Mouse (Mus musculus): ENCODE results near the gene Pde10a. TPM values are rescaled to one million over a fixed set of nuclear protein-coding genes. Genes with fewer than 3 reads are reported as not detected.

The Pde10a gene
- polyA plus RNA-seq, 1 experiment = 0.34 TPM

- H3K27me3 ChIP-seq (ENCODE audit: control insufficient read depth, insufficient read depth, insufficient read length) = peaks cover 15% of the 10 kb centered on the region
- H3K79me2 ChIP-seq (ENCODE audit: control insufficient read depth, insufficient read depth) = no peaks in the 10 kb centered on the region
- H3K36me3 ChIP-seq (ENCODE audit: control insufficient read depth, insufficient read depth) = no peaks in the 10 kb centered on the region
- H3ac ChIP-seq (ENCODE audit: control insufficient read depth, insufficient read length) = no peak overlapping the region
- no peak for TF ChIP-seq POLR2AphosphoS2 (IDR thresholded peaks at IDR 0.05; ENCODE audit: insufficient read length, low read depth)
- no peak for TF ChIP-seq REST (IDR thresholded peaks at IDR 0.05; ENCODE audit: insufficient read depth, insufficient read length)
- TF ChIP-seq TCF3 (IDR thresholded peaks at IDR 0.05; ENCODE audit: insufficient read length, low read depth) = no peak
- no peak for TF ChIP-seq CEBPB (IDR thresholded peaks at IDR 0.05; ENCODE audit: insufficient read depth, poor library complexity, severe bottlenecking)
- TF ChIP-seq SRF (IDR thresholded peaks at IDR 0.05; ENCODE audit: control insufficient read depth, insufficient read length, low read depth) = no peak
- TF ChIP-seq MAX (IDR thresholded peaks at IDR 0.05; ENCODE audit: low read depth) = no peak
- TF ChIP-seq POLR2A (IDR thresholded peaks at IDR 0.05; ENCODE audit: insufficient read length, low read depth) = no peak
- no peak overlapping the region for H3K4me2 ChIP-seq (ENCODE audit: low read depth)
- no peak overlapping the region for H3K4me3 ChIP-seq
Observed at GRCm38 (mm10) chr17:8897749-8898148, 372.6 kb downstream of the Pde10a start.

DNA sequence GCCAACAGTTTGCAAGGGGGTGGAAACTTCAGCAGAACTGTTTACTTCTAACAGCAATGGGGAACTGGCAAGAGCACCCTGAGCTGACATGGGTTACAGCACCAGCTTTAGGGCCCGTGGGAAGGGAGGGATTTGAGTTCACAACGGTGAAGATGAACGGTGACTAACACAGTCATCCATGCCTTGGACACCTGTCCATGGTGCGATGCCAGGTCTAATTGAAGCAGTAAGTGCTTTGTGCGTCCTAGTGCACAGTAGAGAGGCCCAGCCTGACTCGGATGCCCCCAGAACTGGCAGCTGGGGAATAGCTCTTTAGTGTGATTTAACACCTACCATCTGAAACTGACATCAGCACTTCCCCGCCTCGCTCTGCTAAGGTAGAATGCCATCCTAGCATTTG is 373.0 kb downstream of the Pde10a start:
- TF ChIP-seq CEBPB (IDR thresholded peaks at IDR 0.05; ENCODE audit: insufficient read depth, poor library complexity, severe bottlenecking) (no peak), MYOG (IDR thresholded peaks at IDR 0.05; ENCODE audit: control insufficient read depth in 1 of 3, insufficient read depth in 1 of 3, insufficient read length in 2 of 3, low read depth in 2 of 3) (no peak), TCF3 (IDR thresholded peaks at IDR 0.05; ENCODE audit: insufficient read length, low read depth) (no peak), MAX (IDR thresholded peaks at IDR 0.05; ENCODE audit: low read depth) (no peak), MYOD1 (IDR thresholded peaks at IDR 0.05; ENCODE audit: control insufficient read depth in 1 of 3, insufficient read length in 2 of 3, low read depth in 2 of 3) (no peak), USF1 (IDR thresholded peaks at IDR 0.05; ENCODE audit: low read depth) (no peak), REST (IDR thresholded peaks at IDR 0.05; ENCODE audit: insufficient read depth, insufficient read length) (no peak), SRF (IDR thresholded peaks at IDR 0.05; ENCODE audit: control insufficient read depth, insufficient read length, low read depth) (no peak), E2F4 (IDR thresholded peaks at IDR 0.05; ENCODE audit: insufficient read depth) (no peak), POLR2A (IDR thresholded peaks at IDR 0.05; ENCODE audit: insufficient read length, low read depth) (no peak)
- no peak overlapping the region for H3ac ChIP-seq (ENCODE audit: control insufficient read depth, insufficient read length)

DNA sequence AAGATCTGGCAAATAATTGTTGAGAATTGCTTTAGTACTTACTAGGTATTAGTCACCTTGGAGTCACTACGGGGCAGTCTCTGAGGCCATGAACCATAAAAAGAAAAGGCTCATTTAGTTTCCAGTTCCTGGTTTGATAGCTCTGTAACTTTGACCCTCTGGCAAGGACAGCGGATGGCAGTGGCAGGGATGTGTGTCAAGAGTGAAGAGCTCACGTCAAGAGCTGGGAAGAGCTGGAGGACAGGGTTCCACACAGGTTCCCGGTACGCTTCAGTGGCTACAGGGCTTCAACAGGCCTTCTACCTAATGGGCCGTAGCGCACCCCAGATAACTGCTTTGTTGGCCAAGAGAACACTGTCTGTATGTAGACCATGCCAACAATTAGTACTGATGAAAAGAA is 374.0 kb downstream of the Pde10a start:
- H3K27me3 ChIP-seq (ENCODE audit: control insufficient read depth, insufficient read depth, insufficient read length) = peaks cover 10% of the 10 kb centered on the region
- H3K4me3 ChIP-seq = no peak overlapping the region
- no peak overlapping the region for H3ac ChIP-seq (ENCODE audit: control insufficient read depth, insufficient read length)
- H3K79me2 ChIP-seq (ENCODE audit: control insufficient read depth, insufficient read depth) = no peaks in the 10 kb centered on the region
- no peak for TF ChIP-seq USF1 (IDR thresholded peaks at IDR 0.05; ENCODE audit: low read depth)
- no peak for TF ChIP-seq CEBPB (IDR thresholded peaks at IDR 0.05; ENCODE audit: insufficient read depth, poor library complexity, severe bottlenecking)
- TF ChIP-seq MAX (IDR thresholded peaks at IDR 0.05; ENCODE audit: low read depth) = no peak
- no peak for TF ChIP-seq MYOD1 (IDR thresholded peaks at IDR 0.05; ENCODE audit: control insufficient read depth in 1 of 3, insufficient read length in 2 of 3, low read depth in 2 of 3)
- TF ChIP-seq E2F4 (IDR thresholded peaks at IDR 0.05; ENCODE audit: insufficient read depth) = no peak
- TF ChIP-seq MYOG (IDR thresholded peaks at IDR 0.05; ENCODE audit: control insufficient read depth in 1 of 3, insufficient read depth in 1 of 3, insufficient read length in 2 of 3, low read depth in 2 of 3) = no peak
- TF ChIP-seq POLR2AphosphoS2 (IDR thresholded peaks at IDR 0.05; ENCODE audit: insufficient read length, low read depth) = no peak
- no peak for TF ChIP-seq TCF3 (IDR thresholded peaks at IDR 0.05; ENCODE audit: insufficient read length, low read depth)
- TF ChIP-seq SRF (IDR thresholded peaks at IDR 0.05; ENCODE audit: control insufficient read depth, insufficient read length, low read depth) = no peak
- no peak for TF ChIP-seq REST (IDR thresholded peaks at IDR 0.05; ENCODE audit: insufficient read depth, insufficient read length)
- TF ChIP-seq POLR2A (IDR thresholded peaks at IDR 0.05; ENCODE audit: insufficient read length, low read depth) = no peak
- no peak for TF ChIP-seq TCF12 (IDR thresholded peaks at IDR 0.05; ENCODE audit: insufficient read depth, poor library complexity, severe bottlenecking)
- H3K4me2 ChIP-seq (ENCODE audit: low read depth) = no peak overlapping the region
- H3K36me3 ChIP-seq (ENCODE audit: control insufficient read depth, insufficient read depth) = no peaks in the 10 kb centered on the region

More for the DNA sequence above, 373.0 kb downstream of the Pde10a start:
- H3K36me3 ChIP-seq (ENCODE audit: control insufficient read depth, insufficient read depth) = no peaks in the 10 kb centered on the region
- peaks cover 15% of the 10 kb centered on the region for H3K27me3 ChIP-seq (ENCODE audit: control insufficient read depth, insufficient read depth, insufficient read length)
- no peak overlapping the region for H3K4me3 ChIP-seq
- H3K4me2 ChIP-seq (ENCODE audit: low read depth) = no peak overlapping the region
- H3K79me2 ChIP-seq (ENCODE audit: control insufficient read depth, insufficient read depth) = no peaks in the 10 kb centered on the region

- H3ac ChIP-seq (ENCODE audit: control insufficient read depth, insufficient read length) = no peak overlapping the region
- H3K36me3 ChIP-seq (ENCODE audit: control insufficient read depth, insufficient read depth) = no peaks in the 10 kb centered on the region
- no peak overlapping the region for H3K4me2 ChIP-seq (ENCODE audit: low read depth)
- H3K27me3 ChIP-seq (ENCODE audit: control insufficient read depth, insufficient read depth, insufficient read length) = no peaks in the 10 kb centered on the region
- no peaks in the 10 kb centered on the region for H3K79me2 ChIP-seq (ENCODE audit: control insufficient read depth, insufficient read depth)
- H3K4me3 ChIP-seq = no peak overlapping the region
- TF ChIP-seq TCF12 (IDR thresholded peaks at IDR 0.05; ENCODE audit: insufficient read depth, poor library complexity, severe bottlenecking) = no peak
- no peak for TF ChIP-seq CEBPB (IDR thresholded peaks at IDR 0.05; ENCODE audit: insufficient read depth, poor library complexity, severe bottlenecking)
- no peak for TF ChIP-seq REST (IDR thresholded peaks at IDR 0.05; ENCODE audit: insufficient read depth, insufficient read length)
- no peak for TF ChIP-seq MYOD1 (IDR thresholded peaks at IDR 0.05; ENCODE audit: control insufficient read depth in 1 of 3, insufficient read length in 2 of 3, low read depth in 2 of 3)
- no peak for TF ChIP-seq TCF3 (IDR thresholded peaks at IDR 0.05; ENCODE audit: insufficient read length, low read depth)
- no peak for TF ChIP-seq MYOG (IDR thresholded peaks at IDR 0.05; ENCODE audit: control insufficient read depth in 1 of 3, insufficient read depth in 1 of 3, insufficient read length in 2 of 3, low read depth in 2 of 3)
- no peak for TF ChIP-seq USF1 (IDR thresholded peaks at IDR 0.05; ENCODE audit: low read depth)
- TF ChIP-seq POLR2A (IDR thresholded peaks at IDR 0.05; ENCODE audit: insufficient read length, low read depth) = no peak
- no peak for TF ChIP-seq E2F4 (IDR thresholded peaks at IDR 0.05; ENCODE audit: insufficient read depth)
- no peak for TF ChIP-seq SRF (IDR thresholded peaks at IDR 0.05; ENCODE audit: control insufficient read depth, insufficient read length, low read depth)
- TF ChIP-seq MAX (IDR thresholded peaks at IDR 0.05; ENCODE audit: low read depth) = no peak
- TF ChIP-seq POLR2AphosphoS2 (IDR thresholded peaks at IDR 0.05; ENCODE audit: insufficient read length, low read depth) = no peak
Observed at GRCm38 (mm10) chr17:8903555-8904283, 378.5 kb downstream of the Pde10a start.

Measured in myocyte (in vitro differentiated cells).